ENCODE assay signal across 8 mouse cellular contexts in the genomic region with DNA sequence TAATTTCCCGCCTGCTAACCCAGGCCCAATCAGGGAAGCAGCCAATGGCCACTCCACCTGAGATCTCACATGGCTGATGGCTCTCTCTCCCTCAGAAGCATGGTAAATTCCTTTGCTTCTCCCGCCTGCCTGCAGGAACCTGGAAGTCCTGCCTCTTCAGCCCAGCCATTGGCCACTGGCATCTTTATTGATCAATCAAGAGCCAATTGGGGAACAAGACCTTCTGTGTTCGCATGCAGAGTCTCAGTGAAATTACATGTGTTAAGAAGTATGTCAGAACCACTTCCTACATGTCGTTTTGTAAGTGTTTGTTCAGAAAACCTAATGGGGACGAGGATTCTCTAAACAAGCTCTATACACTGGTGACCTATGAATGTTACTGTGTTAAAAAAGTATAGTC. TPM values are rescaled to one million over a fixed set of nuclear protein-coding genes. Genes with fewer than 3 reads are reported as not detected.
DNase-seq lines count a peak whose midpoint lies in the region; ATAC-seq and TF ChIP-seq lines count a peak whose summit lies in the region.

No protein-coding gene starts in this region.

- H3K4me2 ChIP-seq in midbrain, postnatal 0 days (ENCODE audit: low read depth, low read length, poor library complexity, severe bottlenecking) = no peak overlapping the region

- no peak for TF ChIP-seq CTCF in kidney, adult 2 months (conservative IDR thresholded peaks at IDR 0.05; ENCODE audit: insufficient read depth, insufficient read length, low read depth, low read length)
- no peak for TF ChIP-seq CTCF in midbrain, postnatal 0 days (IDR thresholded peaks at IDR 0.05)

- H3K9me3 ChIP-seq in midbrain, postnatal 0 days (ENCODE audit: low read length) = no peaks in the 10 kb centered on the region

- no peak overlapping the region for H3K9ac ChIP-seq in midbrain, postnatal 0 days (replicated peaks; ENCODE audit: low read length, poor library complexity, severe bottlenecking)

- no peaks in the 10 kb centered on the region for H3K36me3 ChIP-seq in kidney, adult 2 months (ENCODE audit: control insufficient read depth, insufficient read depth, low read length)
- H3K36me3 ChIP-seq in midbrain, postnatal 0 days (ENCODE audit: insufficient read depth, low read length) = no peaks in the 10 kb centered on the region

- DNase-seq in kidney, adult 2 months = peak; percentile 2
- DNase-seq in kidney, adult 18-20 months = no peak
- DNase-seq in brain, adult 2 months (ENCODE audit: low read depth, low spot score) = peak; percentile 14
- DNase-seq in kidney, postnatal 10 days = peak; percentile 30
- DNase-seq in midbrain, postnatal 0 days (ENCODE audit: low spot score) = peak; percentile 58
- DNase-seq in layer of hippocampus, postnatal 10 days (ENCODE audit: low spot score in 2 of 2) = no peak
- no peak for DNase-seq in layer of hippocampus, adult 11-12 months (ENCODE audit: low spot score)
- DNase-seq in ovary, postnatal 10 days (ENCODE audit: low spot score) = no peak

- H3K4me3 ChIP-seq in kidney, adult 2 months (ENCODE audit: insufficient read depth, low read depth, low read length) = no peak overlapping the region
- H3K4me3 ChIP-seq in midbrain, postnatal 0 days (ENCODE audit: low read depth, low read length) = no peak overlapping the region

- no peak overlapping the region for H3K27ac ChIP-seq in kidney, adult 2 months (ENCODE audit: insufficient read depth, low read depth, low read length)
- H3K27ac ChIP-seq in midbrain, postnatal 0 days (ENCODE audit: low read depth, low read length) = no peak overlapping the region

- ATAC-seq in midbrain, postnatal 0 days (ENCODE audit: low FRiP score) = no peak

- WGBS in kidney, adult 2 months = 62% methylated on average over 5 of the region's 5 CpGs
- 51% methylated on average over 5 of the region's 5 CpGs for WGBS in midbrain, postnatal 0 days

- H3K27me3 ChIP-seq in kidney, adult 2 months (replicated peaks; ENCODE audit: control insufficient read depth, insufficient read depth, low read length) = no peaks in the 10 kb centered on the region
- no peaks in the 10 kb centered on the region for H3K27me3 ChIP-seq in midbrain, postnatal 0 days (ENCODE audit: insufficient read depth, low read length)

- no peak for TF ChIP-seq POLR2A in kidney, adult 2 months (IDR thresholded peaks at IDR 0.05; ENCODE audit: low read depth, low read length)

- H3K4me1 ChIP-seq in kidney, adult 2 months (ENCODE audit: control insufficient read depth, insufficient read depth, low read length) = no peaks in the 10 kb centered on the region
- no peaks in the 10 kb centered on the region for H3K4me1 ChIP-seq in midbrain, postnatal 0 days (ENCODE audit: insufficient read depth, low read length)

RNA-seq across cellular contexts. Expression of gene Slc38a4, which starts 30.1 kb away (rescaled TPM):
- 2.6 and 2.7 TPM in 2 replicates for polyA plus RNA-seq in kidney, adult 2 months (2012; rRNA removed)
- total RNA-seq in midbrain, postnatal 0 days (2014; rRNA removed) = 4.0 and 4.5 TPM in 2 replicates
- 3.7 and 3.9 TPM in 2 replicates for polyA plus RNA-seq in midbrain, postnatal 0 days (2015; fragmentation: Nextera tagmentation; extraction: Ambion mirVana)
- 1 to 10 TPM; 1.3 TPM for total RNA-seq in layer of hippocampus, postnatal 10 days (2021)

Comparison
In these comparisons a context has a peak if more than half of its experiments do, and no peak if none do; other contexts are left out.
1. DNase-seq: peak in kidney, adult 2 months (single experiment), brain, adult 2 months (single experiment), kidney, postnatal 10 days (single experiment) and midbrain, postnatal 0 days (single experiment); none in kidney, adult 18-20 months (single experiment), layer of hippocampus, postnatal 10 days (0 of 2), layer of hippocampus, adult 11-12 months (single experiment) and ovary, postnatal 10 days (single experiment).